Mouse (Mus musculus): Measurements from ENCODE around the gene Mylk. TPM values are rescaled to one million over a fixed set of nuclear protein-coding genes. Genes with fewer than 3 reads are reported as not detected.

Gene Mylk
- polyA plus RNA-seq, 1 experiment: 284 TPM

GRCm38 (mm10) chr16:35013501-35013900 is 268.5 kb downstream of the Mylk start:
- Histone ChIP-seq H3K4me1 (ENCODE audit: control insufficient read depth, insufficient read depth, insufficient read length, low read length) (no peaks in the 10 kb centered on the region), H3K4me3 (ENCODE audit: low read depth, low read length) (no peak overlapping the region), H3K36me3 (ENCODE audit: control insufficient read depth, insufficient read depth, low read length) (no peaks in the 10 kb centered on the region), H3K27me3 (ENCODE audit: control insufficient read depth, insufficient read depth, low read length) (no peaks in the 10 kb centered on the region), H3K27ac (ENCODE audit: insufficient read depth, low read depth, low read length) (no peak overlapping the region)
- TF ChIP-seq CTCF (IDR thresholded peaks at IDR 0.05; ENCODE audit: extremely low read depth, insufficient read length, insufficient replicate concordance, low read depth, low read length): no peak
- TF ChIP-seq POLR2A (IDR thresholded peaks at IDR 0.05; ENCODE audit: low read depth, low read length): no peak
- 80% methylated on average over 2 of the region's 2 CpGs for WGBS

- no peaks in the 10 kb centered on the region for H3K27me3 ChIP-seq (ENCODE audit: control insufficient read depth, insufficient read depth, low read length)
- WGBS: 70% methylated on average over 3 of the region's 3 CpGs
- TF ChIP-seq POLR2A (IDR thresholded peaks at IDR 0.05; ENCODE audit: low read depth, low read length): no peak
- TF ChIP-seq CTCF (IDR thresholded peaks at IDR 0.05; ENCODE audit: extremely low read depth, insufficient read length, insufficient replicate concordance, low read depth, low read length): no peak
These were observed 271.5 kb downstream of the Mylk start for GRCm38 (mm10) chr16:35016491-35016890.

GRCm38 (mm10) chr16:35018470-35018974 is 273.5 kb downstream of the Mylk start:
- H3K4me1 ChIP-seq (ENCODE audit: control insufficient read depth, insufficient read depth, insufficient read length, low read length): no peaks in the 10 kb centered on the region
- no peaks in the 10 kb centered on the region for H3K27me3 ChIP-seq (ENCODE audit: control insufficient read depth, insufficient read depth, low read length)
- 43% methylated on average over 1 of the region's 1 CpGs for WGBS

More at GRCm38 (mm10) chr16:35016491-35016890, 271.5 kb downstream of the Mylk start:
- no peak overlapping the region for H3K27ac ChIP-seq (ENCODE audit: insufficient read depth, low read depth, low read length)
- H3K36me3 ChIP-seq (ENCODE audit: control insufficient read depth, insufficient read depth, low read length): no peaks in the 10 kb centered on the region
- no peak overlapping the region for H3K4me3 ChIP-seq (ENCODE audit: low read depth, low read length)
- no peaks in the 10 kb centered on the region for H3K4me1 ChIP-seq (ENCODE audit: control insufficient read depth, insufficient read depth, insufficient read length, low read length)

GRCm38 (mm10) chr16:35021903-35022241 is 276.9 kb downstream of the Mylk start:
- TF ChIP-seq CTCF (IDR thresholded peaks at IDR 0.05; ENCODE audit: extremely low read depth, insufficient read length, insufficient replicate concordance, low read depth, low read length) (no peak), POLR2A (IDR thresholded peaks at IDR 0.05; ENCODE audit: low read depth, low read length) (no peak)
- Histone ChIP-seq H3K27ac (ENCODE audit: insufficient read depth, low read depth, low read length) (no peak overlapping the region), H3K36me3 (ENCODE audit: control insufficient read depth, insufficient read depth, low read length) (peaks cover 4% of the 10 kb centered on the region), H3K27me3 (ENCODE audit: control insufficient read depth, insufficient read depth, low read length) (no peaks in the 10 kb centered on the region), H3K4me3 (ENCODE audit: low read depth, low read length) (peak overlapping the region; percentile 94), H3K4me1 (ENCODE audit: control insufficient read depth, insufficient read depth, insufficient read length, low read length) (no peaks in the 10 kb centered on the region)
- 47% methylated on average over 5 of the region's 5 CpGs for WGBS

More at GRCm38 (mm10) chr16:35018470-35018974, 273.5 kb downstream of the Mylk start:
- no peak for TF ChIP-seq POLR2A (IDR thresholded peaks at IDR 0.05; ENCODE audit: low read depth, low read length)
- TF ChIP-seq CTCF (IDR thresholded peaks at IDR 0.05; ENCODE audit: extremely low read depth, insufficient read length, insufficient replicate concordance, low read depth, low read length): no peak
- no peak overlapping the region for H3K27ac ChIP-seq (ENCODE audit: insufficient read depth, low read depth, low read length)
- H3K4me3 ChIP-seq (ENCODE audit: low read depth, low read length): no peak overlapping the region
- no peaks in the 10 kb centered on the region for H3K36me3 ChIP-seq (ENCODE audit: control insufficient read depth, insufficient read depth, low read length)

GRCm38 (mm10) chr16:35022242-35023137 is 277.5 kb downstream of the Mylk start, which contains the start of gene Hacd2:
TSS of gene Hacd2 (plus strand) at chr16:35022428.
- Histone ChIP-seq H3K36me3 (ENCODE audit: control insufficient read depth, insufficient read depth, low read length) (peaks cover 4% of the 10 kb centered on the region), H3K4me3 (ENCODE audit: low read depth, low read length) (peak within 1 kb of the TSS; percentile 94), H3K27ac (ENCODE audit: insufficient read depth, low read depth, low read length) (peak within 1 kb of the TSS; percentile 64), H3K27me3 (ENCODE audit: control insufficient read depth, insufficient read depth, low read length) (no peaks in the 10 kb centered on the region), H3K4me1 (ENCODE audit: control insufficient read depth, insufficient read depth, insufficient read length, low read length) (no peaks in the 10 kb centered on the region)
- WGBS: 1% methylated on average over 87 of the region's 97 CpGs
- TF ChIP-seq POLR2A (IDR thresholded peaks at IDR 0.05; ENCODE audit: low read depth, low read length): peak; percentile 88
- no peak for TF ChIP-seq CTCF (IDR thresholded peaks at IDR 0.05; ENCODE audit: extremely low read depth, insufficient read length, insufficient replicate concordance, low read depth, low read length)

- Histone ChIP-seq H3K36me3 (ENCODE audit: control insufficient read depth, insufficient read depth, low read length) (peaks cover 4% of the 10 kb centered on the region), H3K27me3 (ENCODE audit: control insufficient read depth, insufficient read depth, low read length) (no peaks in the 10 kb centered on the region), H3K27ac (ENCODE audit: insufficient read depth, low read depth, low read length) (no peak overlapping the region), H3K4me3 (ENCODE audit: low read depth, low read length) (peak overlapping the region; percentile 94), H3K4me1 (ENCODE audit: control insufficient read depth, insufficient read depth, insufficient read length, low read length) (no peaks in the 10 kb centered on the region)
- TF ChIP-seq POLR2A (IDR thresholded peaks at IDR 0.05; ENCODE audit: low read depth, low read length) (no peak), CTCF (IDR thresholded peaks at IDR 0.05; ENCODE audit: extremely low read depth, insufficient read length, insufficient replicate concordance, low read depth, low read length) (no peak)
- 13% methylated on average over 8 of the region's 8 CpGs for WGBS
These were observed 278.2 kb downstream of the Mylk start for GRCm38 (mm10) chr16:35023138-35023735.

- H3K27ac ChIP-seq (ENCODE audit: insufficient read depth, low read depth, low read length): no peak overlapping the region
- peak; percentile 36; the same call in 1 of the 2 replicates for TF ChIP-seq CTCF (IDR thresholded peaks at IDR 0.05; ENCODE audit: extremely low read depth, insufficient read length, insufficient replicate concordance, low read depth, low read length)
- TF ChIP-seq POLR2A (IDR thresholded peaks at IDR 0.05; ENCODE audit: low read depth, low read length): no peak
- H3K4me3 ChIP-seq (ENCODE audit: low read depth, low read length): no peak overlapping the region
- no peaks in the 10 kb centered on the region for H3K4me1 ChIP-seq (ENCODE audit: control insufficient read depth, insufficient read depth, insufficient read length, low read length)
- H3K27me3 ChIP-seq (ENCODE audit: control insufficient read depth, insufficient read depth, low read length): no peaks in the 10 kb centered on the region
- peaks cover 12% of the 10 kb centered on the region for H3K36me3 ChIP-seq (ENCODE audit: control insufficient read depth, insufficient read depth, low read length)
- WGBS: 92% methylated on average over 5 of the region's 5 CpGs
These were observed 279.3 kb downstream of the Mylk start for GRCm38 (mm10) chr16:35024300-35024699.

All from small intestine, adult 2 months (tissue).